Mouse (Mus musculus) left cerebral cortex, adult 2 months (tissue): ENCODE results near the gene Pla2g16. TPM values are rescaled to one million over a fixed set of nuclear protein-coding genes. Genes with fewer than 3 reads are reported as not detected.

Experiments used
- DNase-seq, 2 experiments: peaks; one replicate each; pipeline ENCODE4 v3.0.0; 2021 to 2022; ENCODE audit warnings: low spot score in 2 of 2, mixed read lengths in 1 of 2; ENCODE audit errors: extremely low spot score in 1 of 2
- H3K27ac ChIP-seq: fragments of 200-600 bp; 2 replicates; pipeline ENCODE4 v1.8.1; 2022
- H3K4me3 ChIP-seq: fragments of 200-600 bp; 2 replicates; pipeline ENCODE4 v1.8.1; 2022
- CTCF ChIP-seq: fragments of 200-600 bp; IDR thresholded peaks from 2 replicates; pipeline ENCODE4 v1.8.1; 2022; ENCODE audit warnings: antibody characterized with exemption, mild to moderate bottlenecking, moderate library complexity
- intact Hi-C: fragments of 180-260 bp; cut with DNase I; formaldehyde crosslinking; loops from one replicate; pipeline ENCODE4 v1.15.1; 2025
- long read RNA-seq, 2 experiments: library from polyadenylated mRNA; stranded (forward); transcript quantifications; one replicate each; pipeline ENCODE4 v2.0.0; 2021; ENCODE audit warnings: borderline mapping rate in 2 of 2
- total RNA-seq, 2 experiments: library from RNA; stranded (reverse); gene quantifications; 2 replicates each; pipeline ENCODE4 v1.2.3; 2021

The Pla2g16 gene
- 10 to 100 TPM; 26.8 to 30.8 TPM for total RNA-seq
- long read RNA-seq, experiment 1, partial matches to known transcripts: 7 of 14 reads
- long read RNA-seq, experiment 1, other reads (novel, unspliced or antisense): 0 of 14 reads
- long read RNA-seq, experiment 2, transcript Pla2g16-201 (5 exons, 3,523 nt): major isoform, 8 of 14 reads
- long read RNA-seq, experiment 2, partial matches to known transcripts: 2 of 14 reads
- long read RNA-seq, experiment 2, other reads (novel, unspliced or antisense): 3 of 14 reads

DNA sequence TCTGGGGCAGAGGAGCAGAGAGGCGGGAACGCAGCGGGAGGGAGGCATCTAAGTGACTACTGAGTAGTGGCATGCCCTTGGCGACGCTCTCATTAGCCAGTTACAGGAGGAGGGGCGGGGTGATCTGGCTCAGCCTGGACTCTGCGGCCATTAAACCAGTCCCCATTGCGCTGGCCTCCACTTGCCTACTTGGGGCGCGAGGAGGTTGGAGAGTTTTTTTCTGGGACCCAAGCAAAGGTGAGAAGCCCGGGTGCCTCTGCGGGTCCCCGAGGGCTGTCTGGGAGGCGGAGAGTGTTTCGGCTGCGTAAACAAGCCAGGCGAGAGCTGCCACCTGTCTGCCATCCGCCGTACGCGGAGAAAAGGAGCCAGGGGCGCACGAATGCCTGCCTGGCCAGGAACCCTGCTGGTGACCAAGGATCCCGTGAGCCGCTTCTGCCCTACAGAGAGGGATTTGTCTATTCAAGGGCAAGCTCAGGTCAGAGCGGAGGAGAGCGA, at the start of gene Pla2g16:
Gene Pla2g16 (plus strand): TSS at position 132 of the 495 bp plus-strand sequence.
- TF ChIP-seq CTCF: peak; percentile 3
- peak in 1 of 2 experiments; percentile 41 for DNase-seq
- intact Hi-C loops: no loop called here
- peak within 1 kb of the TSS; percentile 44 for H3K4me3 ChIP-seq
- H3K27ac ChIP-seq: peak within 1 kb of the TSS; percentile 78

DNA sequence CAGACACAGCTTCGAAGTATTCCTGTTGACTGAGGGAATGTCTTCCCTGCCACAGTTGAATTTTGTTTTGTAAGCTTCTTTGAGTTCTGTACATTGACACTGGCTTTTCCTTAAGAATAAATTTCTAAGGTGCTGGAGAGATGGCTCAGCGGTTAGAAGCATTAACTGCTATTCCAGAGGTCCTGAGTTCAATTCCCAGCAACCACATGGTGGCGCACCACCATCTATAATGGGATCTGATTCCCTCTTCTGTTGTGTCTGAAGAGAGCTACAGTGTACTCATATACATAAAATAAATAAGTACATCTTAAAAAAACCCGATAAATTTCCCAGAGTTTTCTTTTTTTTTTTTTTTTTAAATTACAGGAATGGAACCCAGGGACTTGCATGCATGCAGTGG, 49.2 kb upstream of the Pla2g16 start:
- H3K4me3 ChIP-seq: no peak overlapping the region
- H3K27ac ChIP-seq: no peak overlapping the region
- intact Hi-C loops: no loop called here
- TF ChIP-seq CTCF: peak; percentile 35
- no peak for DNase-seq

DNA sequence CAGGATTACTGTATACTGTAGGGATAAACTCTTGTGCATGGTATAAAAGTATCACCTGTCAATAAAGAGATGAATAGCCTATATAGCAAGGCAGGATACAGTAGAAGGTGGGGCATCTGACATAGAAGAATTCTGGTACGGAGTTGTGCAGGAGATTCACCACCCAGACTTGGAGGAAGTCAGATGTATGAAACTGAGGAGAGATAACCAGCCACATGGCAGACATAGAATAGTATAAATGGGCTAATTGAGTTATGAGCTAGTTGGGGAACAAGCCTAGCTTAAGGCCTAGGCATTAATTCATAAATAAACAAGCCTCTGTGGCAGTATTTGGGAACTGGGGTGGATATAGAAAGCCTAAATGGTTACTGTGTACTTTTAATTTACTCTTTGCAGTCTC, 40.8 kb upstream of the Pla2g16 start:
- H3K27ac ChIP-seq: no peak overlapping the region
- DNase-seq: no peak
- no peak for TF ChIP-seq CTCF
- intact Hi-C loops: no loop called here
- H3K4me3 ChIP-seq: no peak overlapping the region

DNA sequence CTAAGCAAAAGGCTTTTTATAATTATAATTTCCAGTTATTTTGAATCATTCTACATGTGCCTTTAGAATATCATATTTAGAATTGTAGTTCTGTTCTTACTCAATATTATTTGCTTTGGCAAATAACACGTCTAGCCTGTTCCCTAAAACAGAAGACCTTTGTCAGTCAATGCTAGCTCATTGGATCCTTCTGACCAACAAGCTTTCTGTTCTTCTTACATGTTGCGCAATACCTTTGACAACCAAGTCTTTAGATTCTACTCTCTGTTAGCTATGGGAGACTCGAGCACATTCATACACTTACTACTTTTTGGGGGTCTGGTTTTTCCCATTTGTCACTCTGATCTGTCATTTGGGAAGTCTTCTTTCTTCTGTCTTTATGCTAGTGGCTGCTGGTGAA, 35.6 kb upstream of the Pla2g16 start:
- no peak for DNase-seq
- no peak overlapping the region for H3K27ac ChIP-seq
- H3K4me3 ChIP-seq: no peak overlapping the region
- no peak for TF ChIP-seq CTCF
- intact Hi-C loops: no loop called here

DNA sequence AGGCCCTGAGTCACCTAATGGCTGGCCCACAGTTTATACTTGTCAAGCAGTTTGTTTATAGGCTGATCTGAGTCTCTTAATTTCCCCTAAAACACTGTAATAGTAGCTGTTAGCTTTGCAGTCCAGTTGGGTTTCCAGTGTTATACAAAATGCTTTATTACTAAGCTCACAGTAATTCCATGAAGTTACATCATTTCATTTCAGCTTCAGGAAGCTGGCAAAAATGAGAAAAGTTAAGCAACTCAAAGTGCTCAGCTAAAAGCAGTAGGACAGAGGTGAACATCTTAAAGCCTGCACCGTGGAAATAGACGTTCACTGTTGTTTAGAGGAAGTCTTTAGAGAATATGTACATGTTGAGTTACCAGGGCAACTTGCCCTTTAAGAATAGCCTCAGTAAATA, 34.4 kb upstream of the Pla2g16 start:
- TF ChIP-seq CTCF: no peak
- no peak overlapping the region for H3K27ac ChIP-seq
- DNase-seq: no peak
- no peak overlapping the region for H3K4me3 ChIP-seq
- intact Hi-C loops: no loop called here

DNA sequence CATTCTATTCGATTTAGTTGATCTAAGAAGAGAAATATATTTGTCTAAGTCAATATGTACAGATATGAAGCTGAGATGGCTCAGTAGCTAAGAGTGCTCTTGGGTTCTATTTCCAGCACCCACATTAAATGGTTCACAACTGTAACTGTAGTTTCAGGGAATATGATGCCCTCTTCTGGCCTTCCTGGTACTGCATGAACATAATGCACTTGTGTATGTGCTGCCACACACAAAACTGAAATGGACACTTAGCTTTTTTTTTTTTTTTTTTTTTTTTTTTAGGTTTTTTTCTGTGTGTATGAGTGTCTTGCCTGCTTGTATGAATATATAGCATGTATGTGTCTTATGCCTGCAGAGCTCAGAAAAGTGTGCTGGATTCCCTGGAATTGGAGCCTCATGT, 34.0 kb upstream of the Pla2g16 start:
- peak; percentile 35 for TF ChIP-seq CTCF
- H3K27ac ChIP-seq: no peak overlapping the region
- DNase-seq: no peak
- intact Hi-C loops: no loop called here
- no peak overlapping the region for H3K4me3 ChIP-seq

DNA sequence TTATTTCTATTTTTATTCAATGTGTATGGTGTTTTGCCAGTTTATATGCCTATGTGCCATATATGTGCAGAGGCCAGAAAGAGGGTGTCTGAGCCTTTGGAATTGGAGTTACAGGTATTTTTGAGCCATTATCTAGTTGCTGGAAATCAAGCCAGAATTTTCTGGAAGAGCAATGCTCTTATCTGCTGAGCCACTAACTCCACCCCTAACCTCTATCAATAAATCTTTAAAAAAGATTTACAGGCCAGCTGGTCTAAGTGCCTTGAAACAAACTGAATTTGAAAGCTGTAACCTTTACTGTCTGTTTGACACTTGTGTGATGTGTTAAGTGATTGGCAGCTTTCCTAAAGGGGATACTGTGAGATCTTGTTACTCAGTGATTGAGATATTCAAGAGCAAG, 33.5 kb upstream of the Pla2g16 start:
- Histone ChIP-seq H3K4me3 (no peak overlapping the region), H3K27ac (no peak overlapping the region)
- no peak for TF ChIP-seq CTCF
- DNase-seq: no peak
- intact Hi-C loops: no loop called here

DNA sequence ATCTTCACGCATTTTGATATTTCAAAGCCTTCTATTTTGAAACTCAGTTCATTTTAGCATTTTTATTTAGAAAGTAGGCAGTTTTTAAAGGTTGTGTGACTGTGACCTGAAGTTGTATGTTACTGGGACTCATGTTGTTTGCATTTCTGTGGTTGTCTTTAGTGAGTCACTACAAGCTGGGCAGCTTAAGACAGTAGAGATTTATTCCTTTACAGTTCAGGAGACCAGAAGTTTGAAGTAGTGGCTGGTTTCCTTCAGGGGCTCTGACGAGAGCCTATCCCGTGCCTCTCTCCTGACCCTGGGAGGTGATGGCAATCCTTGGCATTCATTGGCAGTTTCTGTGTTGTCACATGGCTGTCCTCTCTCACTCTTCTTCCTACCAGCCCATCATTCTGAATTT, 32.4 kb upstream of the Pla2g16 start:
- DNase-seq: no peak

DNA sequence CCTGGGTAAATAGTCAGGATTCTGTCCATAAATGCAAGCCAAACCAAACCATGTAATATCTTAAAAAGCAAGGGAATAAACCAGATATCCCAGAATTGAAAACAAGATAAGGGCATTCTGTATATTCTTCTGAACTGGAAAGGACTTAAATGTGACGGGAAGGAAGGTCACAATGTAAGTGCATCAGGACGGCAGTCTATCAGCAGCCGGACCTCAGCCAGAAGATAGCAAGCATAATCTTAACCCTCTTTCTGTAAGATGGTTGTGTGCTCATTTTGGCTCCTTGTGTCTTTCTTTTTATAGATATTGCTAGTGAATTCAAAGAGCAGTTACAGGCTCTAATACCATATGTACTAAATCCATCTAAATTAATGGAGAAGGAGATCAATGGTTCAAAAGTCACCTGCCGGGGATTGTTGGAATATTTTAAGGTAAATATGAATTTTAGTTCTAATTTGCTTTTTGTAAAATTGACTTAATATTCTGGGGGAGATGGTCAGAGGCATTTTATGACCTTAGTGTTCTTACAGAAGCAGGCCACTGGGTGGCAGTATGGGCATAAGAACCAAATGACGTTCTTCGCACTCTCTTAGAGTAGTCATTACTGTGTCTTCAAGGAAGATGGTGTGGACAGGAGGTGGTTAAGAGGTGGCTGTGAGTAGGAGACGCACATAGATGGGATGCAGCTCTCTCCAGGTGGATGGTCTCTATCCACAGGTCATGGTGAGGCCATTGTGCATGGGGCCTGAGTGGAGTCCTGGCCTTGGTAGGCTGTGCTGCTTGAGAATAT, 28.4 kb upstream of the Pla2g16 start:
- no peak overlapping the region; the same call in 1 of the 2 replicates for H3K27ac ChIP-seq
- peak; percentile 86 for TF ChIP-seq CTCF
- intact Hi-C loops: loop anchor here (1.0 kb wide), 2 partner anchors 66 to 88 kb away; no protein-coding TSS in a partner anchor
- no peak overlapping the region for H3K4me3 ChIP-seq
- peak; percentile 57 to 75 for DNase-seq

More for the DNA sequence above, 32.4 kb upstream of the Pla2g16 start:
- Histone ChIP-seq H3K27ac (no peak overlapping the region), H3K4me3 (no peak overlapping the region)
- intact Hi-C loops: no loop called here
- no peak for TF ChIP-seq CTCF

DNA sequence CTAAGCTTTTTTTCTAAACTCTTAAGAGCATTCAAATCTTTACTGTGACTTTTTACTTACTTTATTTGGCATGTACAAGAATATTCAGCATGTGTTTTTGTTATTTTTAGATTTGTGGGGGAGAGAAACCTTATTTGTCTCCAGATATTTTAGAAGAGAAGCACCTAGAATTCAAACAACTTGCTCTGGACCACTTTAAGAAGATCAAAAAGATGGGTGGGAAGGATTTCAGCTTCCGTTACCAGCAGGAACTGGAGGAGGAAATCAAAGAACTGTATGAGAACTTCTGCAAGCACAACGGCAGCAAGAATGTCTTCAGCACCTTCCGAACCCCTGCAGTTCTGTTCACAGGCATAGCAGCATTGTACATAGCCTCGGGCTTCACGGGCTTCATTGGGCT, 25.4 kb upstream of the Pla2g16 start:
- intact Hi-C loops: no loop called here
- H3K4me3 ChIP-seq: no peak overlapping the region
- no peak for TF ChIP-seq CTCF
- no peak for DNase-seq
- H3K27ac ChIP-seq: peak overlapping the region; percentile 70

DNA sequence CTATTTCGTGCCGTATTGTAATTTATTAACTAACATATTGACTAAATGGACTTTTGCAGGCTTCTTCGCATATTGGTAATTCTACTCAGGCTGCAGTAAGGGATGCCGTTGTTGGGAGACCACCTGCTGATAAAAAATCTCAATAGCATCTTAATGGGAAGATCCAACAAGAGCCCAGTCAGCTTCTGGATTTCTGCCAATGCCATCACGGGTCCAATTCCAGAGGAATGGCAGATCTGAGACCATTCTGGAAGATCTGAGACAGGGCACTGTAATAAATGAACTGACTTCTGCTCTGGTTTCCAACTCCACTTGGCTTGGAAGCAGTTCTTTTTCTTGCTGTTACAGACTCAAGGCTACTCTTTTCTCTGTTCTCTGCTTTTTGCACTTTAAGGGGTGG, 23.4 kb upstream of the Pla2g16 start:
- no peak for DNase-seq
- TF ChIP-seq CTCF: no peak
- Histone ChIP-seq H3K27ac (no peak overlapping the region), H3K4me3 (no peak overlapping the region)
- intact Hi-C loops: no loop called here

DNA sequence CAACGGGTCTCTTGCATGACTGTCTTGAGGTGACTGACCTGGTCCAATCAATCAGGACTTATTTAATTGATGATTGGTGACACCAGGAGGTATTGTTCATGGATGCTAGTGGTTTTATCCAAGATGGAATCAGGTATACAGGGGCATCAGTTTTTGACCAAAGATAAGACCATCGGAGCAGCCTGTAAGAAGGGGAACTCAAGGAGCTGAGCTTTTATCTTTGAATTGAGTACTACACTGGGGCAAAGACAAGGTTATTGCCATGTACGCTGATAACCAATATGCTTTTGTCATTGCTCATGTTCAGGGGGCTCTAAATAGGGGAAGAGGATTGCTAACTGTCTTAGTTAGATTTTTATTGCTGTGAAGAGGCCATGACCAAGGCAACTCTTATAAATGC, 8.3 kb upstream of the Pla2g16 start:
- TF ChIP-seq CTCF: no peak
- no peak overlapping the region for H3K4me3 ChIP-seq
- intact Hi-C loops: no loop called here
- DNase-seq: no peak
- no peak overlapping the region for H3K27ac ChIP-seq
